Mouse (Mus musculus) small intestine, adult 2 months (tissue): ENCODE measurements around the gene Gm4858. TPM values are rescaled to one million over a fixed set of nuclear protein-coding genes. Genes with fewer than 3 reads are reported as not detected.
A peak's percentile ranks its signal among the peaks of the same experiment; 100 is the strongest.
"Not testable (repeated sequence)": the region's sequence is repeated elsewhere in the genome, so short reads cannot be mapped to it uniquely, and the experiment has no call there.

Source experiments
- H3K27ac ChIP-seq: fragments of 200-500 bp; 2 replicates; pipeline ENCODE4 v1.5.1; 2012; ENCODE audit warnings: low read depth, low read length, control low read depth, inconsistent platforms; ENCODE audit not compliant: insufficient read depth
- H3K27me3 ChIP-seq: fragments of 200-500 bp; 2 replicates; pipeline ENCODE4 v1.6.1; 2012; ENCODE audit warnings: mild to moderate bottlenecking, moderate library complexity, low read length, inconsistent platforms; ENCODE audit not compliant: control insufficient read depth, insufficient read depth
- H3K36me3 ChIP-seq: fragments of 200-500 bp; 2 replicates; pipeline ENCODE4 v1.6.1; 2012; ENCODE audit warnings: mild to moderate bottlenecking, low read length, control low read depth, inconsistent platforms; ENCODE audit not compliant: control insufficient read depth, insufficient read depth
- H3K4me1 ChIP-seq: fragments of 200-500 bp; 2 replicates; pipeline ENCODE4 v1.6.1; 2012; ENCODE audit warnings: low read length, inconsistent platforms, mixed read lengths; ENCODE audit not compliant: control insufficient read depth, insufficient read depth, insufficient read length
- H3K4me3 ChIP-seq: fragments of 200-500 bp; 2 replicates; pipeline ENCODE4 v1.5.1; 2012; ENCODE audit warnings: low read depth, mild to moderate bottlenecking, control low read depth, inconsistent platforms, low read length, moderate library complexity
- CTCF ChIP-seq: fragments of 200-500 bp; IDR thresholded peaks from 2 replicates; pipeline ENCODE4 v1.5.1; 2012; ENCODE audit warnings: low read depth, mild to moderate bottlenecking, control low read depth, inconsistent platforms, low read length, moderate library complexity, mixed read lengths; ENCODE audit not compliant: insufficient replicate concordance, insufficient read length; ENCODE audit errors: extremely low read depth
- POLR2A ChIP-seq: fragments of 200-500 bp; IDR thresholded peaks from 2 replicates; pipeline ENCODE4 v1.6.1; 2012; ENCODE audit warnings: low read depth, mild to moderate bottlenecking, control low read depth, inconsistent platforms, low read length, moderate library complexity
- WGBS: fragments of 180-500 bp; shearing (Covaris S2); methylation state at CpG from one replicate; pipeline ENCODE4 v1.1.7; 2018; 5-methylcytosine and 5-hydroxymethylcytosine counted together
- polyA plus RNA-seq: library from polyadenylated mRNA; depleted of rRNA; stranded (reverse); fragments of >200 nt; gene quantifications from 2 replicates; pipeline ENCODE4 v1.2.3, GENCODE M21; 2012; rRNA removed

Gm4858 gene
- polyA plus RNA-seq, 1 experiment, result not detected

- no peaks in the 10 kb centered on the region for H3K4me1 ChIP-seq
- no peak for TF ChIP-seq CTCF
- TF ChIP-seq POLR2A, result no peak
Observed at GRCm38 (mm10) chr3:93052826-93053474, 15.7 kb upstream of the Gm4858 start.

GRCm38 (mm10) chr3:93086631-93087030, 18.0 kb downstream of the Gm4858 start:
- WGBS, result 23% methylated on average over 2 of the region's 2 CpGs
- H3K36me3 ChIP-seq, result no peaks in the 10 kb centered on the region
- H3K27me3 ChIP-seq, result no peaks in the 10 kb centered on the region
- no peak overlapping the region for H3K27ac ChIP-seq
- no peaks in the 10 kb centered on the region for H3K4me1 ChIP-seq
- no peak overlapping the region for H3K4me3 ChIP-seq
- TF ChIP-seq POLR2A (no peak), CTCF (no peak)

More at GRCm38 (mm10) chr3:93052826-93053474, 15.7 kb upstream of the Gm4858 start:
- no peak overlapping the region for H3K27ac ChIP-seq
- WGBS, result 59% methylated on average over 10 of the region's 10 CpGs
- no peak overlapping the region for H3K4me3 ChIP-seq
- H3K36me3 ChIP-seq, result no peaks in the 10 kb centered on the region
- no peaks in the 10 kb centered on the region for H3K27me3 ChIP-seq

GRCm38 (mm10) chr3:93093581-93093980, 25.0 kb downstream of the Gm4858 start:
- not testable (repeated sequence) for H3K4me3 ChIP-seq, H3K4me1 ChIP-seq, H3K36me3 ChIP-seq, H3K27me3 ChIP-seq, H3K27ac ChIP-seq
- WGBS, result 24% methylated on average over 1 of the region's 1 CpGs

GRCm38 (mm10) chr3:93096447-93096846, 27.8 kb downstream of the Gm4858 start:
- H3K4me3 ChIP-seq, result no peak overlapping the region
- no peaks in the 10 kb centered on the region for H3K27me3 ChIP-seq
- TF ChIP-seq CTCF (no peak), POLR2A (no peak)
- no peak overlapping the region for H3K27ac ChIP-seq
- H3K36me3 ChIP-seq, result no peaks in the 10 kb centered on the region
- WGBS, result 78% methylated on average over 2 of the region's 2 CpGs
- no peaks in the 10 kb centered on the region for H3K4me1 ChIP-seq

GRCm38 (mm10) chr3:93111668-93112067, 43.0 kb downstream of the Gm4858 start:
- no peaks in the 10 kb centered on the region for H3K4me1 ChIP-seq
- H3K27ac ChIP-seq, result no peak overlapping the region
- no peaks in the 10 kb centered on the region for H3K36me3 ChIP-seq
- no peaks in the 10 kb centered on the region for H3K27me3 ChIP-seq
- TF ChIP-seq POLR2A (no peak), CTCF (peak; percentile 29; the same call in 1 of the 2 replicates)
- WGBS, result 42% methylated on average over 5 of the region's 5 CpGs
- no peak overlapping the region for H3K4me3 ChIP-seq

- Histone ChIP-seq H3K4me3 (no peak overlapping the region), H3K27ac (no peak overlapping the region), H3K36me3 (no peaks in the 10 kb centered on the region), H3K4me1 (no peaks in the 10 kb centered on the region), H3K27me3 (no peaks in the 10 kb centered on the region)
- 11% methylated on average over 2 of the region's 2 CpGs for WGBS
- TF ChIP-seq POLR2A (no peak), CTCF (peak; percentile 5; the same call in 1 of the 2 replicates)
Observed at GRCm38 (mm10) chr3:93114481-93114880, 45.9 kb downstream of the Gm4858 start.

GRCm38 (mm10) chr3:93119101-93119500, 50.5 kb downstream of the Gm4858 start:
- Histone ChIP-seq H3K4me1 (no peaks in the 10 kb centered on the region), H3K27ac (no peak overlapping the region), H3K4me3 (no peak overlapping the region), H3K36me3 (no peaks in the 10 kb centered on the region), H3K27me3 (no peaks in the 10 kb centered on the region)
- TF ChIP-seq POLR2A (no peak), CTCF (no peak)
- 58% methylated on average over 4 of the region's 4 CpGs for WGBS

Other genes with a start within 250 kb of the Gm4858 start
- not detected in 2 replicates for gene Kprp, start 241.6 kb upstream of the Gm4858 start, polyA plus RNA-seq
- not detected in 2 replicates for gene Lce1l, start 217.5 kb upstream of the Gm4858 start, polyA plus RNA-seq
- not detected in 2 replicates for gene 2310050C09Rik, start 198.6 kb upstream of the Gm4858 start, polyA plus RNA-seq
- gene Lce3a, start 142.6 kb upstream of the Gm4858 start, polyA plus RNA-seq, result not detected in 2 replicates
- gene Lce3b, start 135.8 kb upstream of the Gm4858 start, polyA plus RNA-seq, result not detected in 2 replicates
- gene Lce3c, start 124.3 kb upstream of the Gm4858 start, polyA plus RNA-seq, result not detected in 2 replicates
- not detected in 2 replicates for gene Lce3d, start 111.4 kb upstream of the Gm4858 start, polyA plus RNA-seq
- gene Lce3e, start 101.8 kb upstream of the Gm4858 start, polyA plus RNA-seq, result not detected in 2 replicates
- gene Lce3f, start 76.6 kb upstream of the Gm4858 start, polyA plus RNA-seq, result 0.63 TPM in 1 of 2 replicates, not detected in the other
- 0.19 TPM in 1 of 2 replicates, not detected in the other for gene Crct1, start 53.1 kb upstream of the Gm4858 start, polyA plus RNA-seq
- not detected in 2 replicates for gene Lce1m, start 49.8 kb upstream of the Gm4858 start, polyA plus RNA-seq
- gene Crnn, start 76.0 kb downstream of the Gm4858 start, polyA plus RNA-seq, result not detected in 2 replicates
- not detected in 2 replicates for gene Flg2, start 128.5 kb downstream of the Gm4858 start, polyA plus RNA-seq
- not detected in 2 replicates for gene Flg, start 204.7 kb downstream of the Gm4858 start, polyA plus RNA-seq